Mouse (Mus musculus) lung, adult 18-20 months (tissue): ENCODE measurements at regions not wholly inside any gene's neighbourhood (a gene's known extent, or its start where the extent isn't known, plus 50 kb on each side); places are given as distances from the start of the nearest gene placed in this dataset.
A peak's percentile ranks its signal among the peaks of the same experiment; 100 is the strongest.

Source experiments
- DNase-seq, 2 experiments: peaks; one replicate each; pipeline ENCODE4 v3.0.0; 2022; ENCODE audit warnings: mixed read lengths in 2 of 2

- DNase-seq, result no peak
These were observed 124.1 kb upstream of the Rpl38 start for GRCm38 (mm10) chr11:114544212-114544611.

GRCm38 (mm10) chr11:114542167-114542566 lies 126.2 kb upstream of the Rpl38 start:
- no peak for DNase-seq

GRCm38 (mm10) chr11:114540503-114540902 lies 127.8 kb upstream of the Rpl38 start:
- DNase-seq, result no peak

- DNase-seq, result no peak
These were observed 131.5 kb upstream of the Rpl38 start for GRCm38 (mm10) chr11:114536616-114537493.

GRCm38 (mm10) chr11:114535900-114536299 lies 132.4 kb upstream of the Rpl38 start:
- no peak for DNase-seq

GRCm38 (mm10) chr11:114534436-114534835 lies 133.9 kb upstream of the Rpl38 start:
- no peak for DNase-seq

GRCm38 (mm10) chr11:114531241-114531765 lies 137.0 kb upstream of the Rpl38 start:
- DNase-seq, result no peak

GRCm38 (mm10) chr11:114528937-114529772 lies 139.2 kb upstream of the Rpl38 start:
- DNase-seq, result no peak

GRCm38 (mm10) chr11:114523444-114524238 lies 144.7 kb upstream of the Rpl38 start:
- DNase-seq, result peak; percentile 22 to 37

GRCm38 (mm10) chr11:114515278-114515677 lies 153.0 kb upstream of the Rpl38 start:
- no peak for DNase-seq

- DNase-seq, result no peak
These were observed 154.2 kb upstream of the Rpl38 start for GRCm38 (mm10) chr11:114514126-114514525.

- DNase-seq, result no peak
These were observed 154.9 kb upstream of the Rpl38 start for GRCm38 (mm10) chr11:114513446-114513845.

- DNase-seq, result no peak
These were observed 156.3 kb upstream of the Rpl38 start for GRCm38 (mm10) chr11:114511994-114512393.

- DNase-seq, result no peak
These were observed 165.8 kb upstream of the Rpl38 start for GRCm38 (mm10) chr11:114502562-114502961.

GRCm38 (mm10) chr11:114501869-114502540 lies 166.3 kb upstream of the Rpl38 start:
- DNase-seq, result no peak

- no peak for DNase-seq
These were observed 167.9 kb upstream of the Rpl38 start for GRCm38 (mm10) chr11:114500416-114500815.

GRCm38 (mm10) chr11:114499665-114500064 lies 168.7 kb upstream of the Rpl38 start:
- no peak for DNase-seq

- no peak for DNase-seq
These were observed 172.8 kb upstream of the Rpl38 start for GRCm38 (mm10) chr11:114495520-114495921.

GRCm38 (mm10) chr11:114486455-114486854 lies 181.9 kb upstream of the Rpl38 start:
- no peak for DNase-seq

GRCm38 (mm10) chr11:114485429-114485828 lies 182.9 kb upstream of the Rpl38 start:
- DNase-seq, result no peak

GRCm38 (mm10) chr11:114484668-114484953 lies 183.7 kb upstream of the Rpl38 start:
- no peak for DNase-seq
